Comparison of ENCODE assay signal across 9 mouse cellular contexts in the genomic region with DNA sequence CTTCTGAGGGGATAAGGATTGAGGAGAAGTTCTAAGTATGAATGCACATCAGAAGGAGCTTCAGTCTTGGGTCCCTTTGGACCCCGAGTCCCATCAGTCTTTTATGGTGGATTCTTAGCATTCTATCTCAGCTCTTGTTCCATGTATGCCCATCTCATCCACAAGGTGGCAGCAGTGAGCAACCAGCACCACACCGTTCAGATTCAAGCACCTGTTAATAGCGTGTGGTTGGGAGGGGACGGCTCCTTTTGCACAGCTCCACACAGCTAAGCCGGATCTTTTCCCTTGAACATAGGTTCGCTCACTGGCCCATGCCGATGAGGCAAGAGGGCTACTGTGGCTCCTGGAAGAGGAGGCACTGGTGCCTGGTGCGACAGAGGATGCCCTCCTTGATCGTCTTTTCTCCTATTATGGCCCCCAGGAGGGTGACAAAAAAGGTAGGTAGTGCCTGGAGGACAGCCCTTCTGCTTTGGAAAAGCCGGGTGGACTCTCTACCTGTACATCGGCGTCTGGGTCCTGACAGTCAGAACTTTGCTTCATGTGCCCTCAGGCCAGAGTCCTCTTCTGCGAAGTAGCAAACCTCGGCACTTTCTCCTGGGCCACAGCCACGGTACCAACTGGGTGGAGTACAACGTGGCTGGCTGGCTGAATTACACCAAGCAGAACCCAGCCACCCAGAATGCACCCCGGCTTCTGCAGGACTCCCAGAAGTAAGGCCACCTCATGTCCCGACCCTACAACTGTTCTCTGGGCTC. TPM values are rescaled to one million over a fixed set of nuclear protein-coding genes. Genes with fewer than 3 reads are reported as not detected.
DNase-seq lines count a peak whose midpoint lies in the region; ATAC-seq and TF ChIP-seq lines count a peak whose summit lies in the region.
"Had no signal": no experiment of that assay in that cellular context is flagged by ENCODE, and none has a peak within 500 bp of the region (broad histone marks: within the 10 kb centered on the region; RNA-seq: fewer than 3 reads in every experiment).

No protein-coding gene starts in this region.

- 56% methylated on average over 18 of the region's 18 CpGs for WGBS in kidney, postnatal 0 days
- WGBS in liver, embryonic 14.5 days (ENCODE audit: insufficient replicate concordance): 67% methylated on average over 18 of the region's 18 CpGs
- 50% methylated on average over 18 of the region's 18 CpGs for WGBS in neural tube, embryonic 14.5 days

- no peak for TF ChIP-seq EP300 in liver, embryonic 14.5 days (IDR thresholded peaks at IDR 0.05; ENCODE audit: low read depth)

- H3K27ac ChIP-seq in kidney, postnatal 0 days: no peak overlapping the region
- no peak overlapping the region for H3K27ac ChIP-seq in liver, embryonic 14.5 days
- no peak overlapping the region for H3K27ac ChIP-seq in neural tube, embryonic 14.5 days (ENCODE audit: low read depth, low read length)

- ATAC-seq in kidney, postnatal 0 days (replicated peaks; ENCODE audit: low FRiP score, low read depth): peak; percentile 44; the same call in 1 of the 2 replicates
- ATAC-seq in liver, embryonic 14.5 days (ENCODE audit: insufficient read depth): no peak
- peak; percentile 52 for ATAC-seq in neural tube, embryonic 14.5 days (ENCODE audit: low read depth)

- intact Hi-C loops in gastrocnemius, postnatal 14 days (cut with DNase I; ENCODE audit: low total_unique reads): loop anchor here (5.0 kb wide), 1 partner anchor 140 kb away; no protein-coding TSS in a partner anchor

- DNase-seq in 3T3-L1 (ENCODE audit: low read depth, low spot score) (peak; percentile 82), R1 (ENCODE audit: low read depth, low spot score) (peak; percentile 88)
- peak; percentile 90 to 91 for DNase-seq in cerebellum, postnatal 25 days
- peak; percentile 66 for DNase-seq in gastrocnemius, postnatal 14 days
- DNase-seq in kidney, postnatal 0 days (ENCODE audit: low spot score): peak; percentile 79
- peak; percentile 40 to 53 (median 52) for DNase-seq in liver, embryonic 14.5 days (ENCODE audit: low read depth in 3 of 3, low spot score in 3 of 3)
- DNase-seq in testis, postnatal 10 days (ENCODE audit: low spot score): peak; percentile 87

- H3K36me3 ChIP-seq in kidney, postnatal 0 days (ENCODE audit: insufficient read depth, low read length): peaks cover 48% of the 10 kb centered on the region
- H3K36me3 ChIP-seq in liver, embryonic 14.5 days (replicated peaks; ENCODE audit: control insufficient read depth, insufficient read depth, low read depth): peaks cover 21% of the 10 kb centered on the region
- H3K36me3 ChIP-seq in neural tube, embryonic 14.5 days (ENCODE audit: control insufficient read depth, insufficient read depth, low read length): peaks cover 40% of the 10 kb centered on the region

- peak; percentile 98 for TF ChIP-seq CTCF in kidney, postnatal 0 days (IDR thresholded peaks at IDR 0.05; ENCODE audit: low read depth)
- TF ChIP-seq CTCF in liver, embryonic 14.5 days (IDR thresholded peaks at IDR 0.05; ENCODE audit: low read depth): peak; percentile 99

- H3K27me3 ChIP-seq in kidney, postnatal 0 days (ENCODE audit: insufficient read depth, low read length): no peaks in the 10 kb centered on the region
- H3K27me3 ChIP-seq in liver, embryonic 14.5 days (ENCODE audit: control insufficient read depth, insufficient read depth, low read length): no peaks in the 10 kb centered on the region
- peaks cover 3% of the 10 kb centered on the region; the same call in 1 of the 2 replicates for H3K27me3 ChIP-seq in neural tube, embryonic 14.5 days (ENCODE audit: control insufficient read depth, insufficient read depth, low read length)

- H3K4me3 ChIP-seq in kidney, postnatal 0 days (replicated peaks; ENCODE audit: low read depth, low read length): no peak overlapping the region
- H3K4me3 ChIP-seq in liver, embryonic 14.5 days (ENCODE audit: insufficient read depth in 1 of 2, low read depth in 2 of 2, low read length in 2 of 2): no peak overlapping the region
- no peak overlapping the region for H3K4me3 ChIP-seq in neural tube, embryonic 14.5 days (ENCODE audit: low read depth, low read length)
- H3K4me3 ChIP-seq: erythroblast, embryonic 14.5 days had no signal

- no peak overlapping the region for H3K9ac ChIP-seq in kidney, postnatal 0 days (ENCODE audit: low read depth, low read length)
- no peak overlapping the region for H3K9ac ChIP-seq in liver, embryonic 14.5 days (replicated peaks)
- H3K9ac ChIP-seq in neural tube, embryonic 14.5 days (replicated peaks; ENCODE audit: low read depth, low read length): no peak overlapping the region

- H3K4me1 ChIP-seq in kidney, postnatal 0 days (replicated peaks; ENCODE audit: insufficient read depth, low read length): no peaks in the 10 kb centered on the region
- H3K4me1 ChIP-seq in liver, embryonic 14.5 days (replicated peaks; ENCODE audit: control insufficient read depth in 2 of 2, insufficient read depth in 2 of 2, low read length in 1 of 2): no peaks in the 10 kb centered on the region
- peaks cover 17% of the 10 kb centered on the region; the same call in 1 of the 2 replicates for H3K4me1 ChIP-seq in neural tube, embryonic 14.5 days (ENCODE audit: control insufficient read depth, insufficient read depth, low read length)

- H3K4me2 ChIP-seq in kidney, postnatal 0 days (ENCODE audit: low read length): no peak overlapping the region
- no peak overlapping the region for H3K4me2 ChIP-seq in liver, embryonic 14.5 days (ENCODE audit: low read depth)
- H3K4me2 ChIP-seq in neural tube, embryonic 14.5 days (ENCODE audit: low read depth, low read length): no peak overlapping the region

- no peaks in the 10 kb centered on the region for H3K9me3 ChIP-seq in kidney, postnatal 0 days (replicated peaks; ENCODE audit: low read length)
- no peaks in the 10 kb centered on the region for H3K9me3 ChIP-seq in liver, embryonic 14.5 days (ENCODE audit: control insufficient read depth, low read length)
- H3K9me3 ChIP-seq in neural tube, embryonic 14.5 days (ENCODE audit: control insufficient read depth, low read length): no peaks in the 10 kb centered on the region

RNA-seq across cellular contexts. Expression of a gene that starts 39.9 kb away (rescaled TPM):
- total RNA-seq in gastrocnemius, postnatal 14 days (2021): not detected
- polyA plus RNA-seq in kidney, postnatal 0 days (2015; fragmentation: Nextera tagmentation; extraction: Ambion mirVana): 0.34 and 0.40 TPM in 2 replicates
- polyA plus RNA-seq in liver, embryonic 14.5 days (2012; rRNA removed): not detected in 2 replicates
- polyA plus RNA-seq in liver, embryonic 14.5 days (2014; fragmentation: Nextera tagmentation; extraction: Ambion mirVana): 0.11 and 0.18 TPM in 2 replicates
- polyA plus RNA-seq in neural tube, embryonic 14.5 days (2014; fragmentation: Nextera tagmentation; extraction: Ambion mirVana): 2.1 and 2.4 TPM in 2 replicates
- polyA plus RNA-seq: erythroblast, embryonic 14.5 days had no signal
